Mouse (Mus musculus): Measurements from ENCODE around the gene Reep1.
"Not testable (repeated sequence)": the region's sequence is repeated elsewhere in the genome, so short reads cannot be mapped to it uniquely, and the experiment has no call there.

Gene Reep1

GRCm38 (mm10) chr6:71840597-71841290 lies 133.4 kb downstream of the Reep1 start:
- DNase-seq (ENCODE audit: low read depth, low spot score) = no peak

- DNase-seq (ENCODE audit: low read depth, low spot score) = not testable (repeated sequence)
Measured at GRCm38 (mm10) chr6:71846906-71847305, 139.5 kb downstream of the Reep1 start.
